Mouse (Mus musculus) hindbrain, embryonic 11.5 days (tissue): ENCODE measurements at regions not wholly inside any gene's neighbourhood (a gene's known extent, or its start where the extent isn't known, plus 50 kb on each side); places are given as distances from the start of the nearest gene placed in this dataset.
A peak's percentile ranks its signal among the peaks of the same experiment; 100 is the strongest.

Source experiments
- ATAC-seq: fragments of 200-750 bp; cut with Nextera tagmentation; 2 replicates; pipeline ENCODE4 v1.8.0; 2017; ENCODE audit warnings: mild to moderate bottlenecking, moderate TSS enrichment, moderate library complexity; ENCODE audit not compliant: low FRiP score
- DNase-seq: peaks from one replicate; pipeline ENCODE4 v3.0.0-alpha.2; 2015; ENCODE audit warnings: low spot score
- H3K27ac ChIP-seq: fragments of 300-500 bp; sonication (generic); 2 replicates; pipeline ENCODE4 v1.5.1; 2014; ENCODE audit warnings: mild to moderate bottlenecking, low read depth, low read length
- H3K27me3 ChIP-seq: fragments of 300-500 bp; sonication (generic); 2 replicates; pipeline ENCODE4 v1.6.1; 2014; ENCODE audit warnings: mild to moderate bottlenecking, low read length, moderate library complexity, mixed read lengths; ENCODE audit not compliant: control insufficient read depth, insufficient read depth
- H3K36me3 ChIP-seq: fragments of 300-500 bp; sonication (generic); 2 replicates; pipeline ENCODE4 v1.6.1; 2014; ENCODE audit warnings: mild to moderate bottlenecking, low read length, moderate library complexity, mixed read lengths; ENCODE audit not compliant: control insufficient read depth, insufficient read depth
- H3K4me1 ChIP-seq: fragments of 300-500 bp; sonication (generic); replicated peaks from 2 replicates; pipeline ENCODE4 v1.6.1; 2014; ENCODE audit warnings: low read length, mixed read lengths; ENCODE audit not compliant: control insufficient read depth, insufficient read depth
- H3K4me2 ChIP-seq: fragments of 300-500 bp; sonication (generic); replicated peaks from 2 replicates; pipeline ENCODE4 v1.6.1; 2014; ENCODE audit warnings: mild to moderate bottlenecking, low read depth, low read length
- H3K4me3 ChIP-seq: fragments of 300-500 bp; sonication (generic); 2 replicates; pipeline ENCODE4 v1.5.1; 2014; ENCODE audit warnings: low read depth, low read length
- H3K9ac ChIP-seq: fragments of 300-500 bp; sonication (generic); 2 replicates; pipeline ENCODE4 v1.6.1; 2014; ENCODE audit warnings: low read depth, low read length
- H3K9me3 ChIP-seq: fragments of 300-500 bp; sonication (generic); 2 replicates; pipeline ENCODE4 v1.6.1; 2016; ENCODE audit warnings: low read length; ENCODE audit not compliant: control insufficient read depth
- WGBS: fragments of 180-500 bp; shearing (Covaris S2); extraction: QIAGEN DNeasy Blood & Tissue Kit; methylation state at CpG from one replicate; pipeline ENCODE4 v1.1.7; 2014; 5-methylcytosine and 5-hydroxymethylcytosine counted together

DNA sequence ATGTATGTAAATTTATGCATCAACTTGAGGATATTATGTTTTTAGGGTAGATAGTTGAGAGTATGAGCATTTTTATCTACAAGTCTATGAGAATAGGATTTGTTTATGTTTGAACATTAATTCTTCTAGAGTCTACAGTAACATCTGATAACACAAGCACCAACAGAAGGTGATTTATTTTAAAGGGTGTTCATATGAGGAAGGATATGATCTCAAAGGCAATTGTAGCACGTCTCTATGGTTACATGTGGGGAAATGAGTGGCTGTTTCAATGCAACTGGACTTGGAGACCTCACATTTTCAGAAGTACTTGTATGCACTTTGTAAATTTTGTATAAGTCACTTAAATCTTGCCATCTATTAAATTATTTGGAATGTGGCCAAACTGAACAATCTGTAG, 318.7 kb upstream of the Etaa1 start:
- Histone ChIP-seq H3K27ac (no peak overlapping the region), H3K4me1 (no peaks in the 10 kb centered on the region), H3K9ac (no peak overlapping the region), H3K36me3 (no peaks in the 10 kb centered on the region), H3K4me3 (no peak overlapping the region), H3K27me3 (no peaks in the 10 kb centered on the region), H3K9me3 (no peaks in the 10 kb centered on the region), H3K4me2 (no peak overlapping the region)
- WGBS, result 85% methylated on average over 1 of the region's 1 CpGs
- no peak for DNase-seq
- no peak for ATAC-seq

DNA sequence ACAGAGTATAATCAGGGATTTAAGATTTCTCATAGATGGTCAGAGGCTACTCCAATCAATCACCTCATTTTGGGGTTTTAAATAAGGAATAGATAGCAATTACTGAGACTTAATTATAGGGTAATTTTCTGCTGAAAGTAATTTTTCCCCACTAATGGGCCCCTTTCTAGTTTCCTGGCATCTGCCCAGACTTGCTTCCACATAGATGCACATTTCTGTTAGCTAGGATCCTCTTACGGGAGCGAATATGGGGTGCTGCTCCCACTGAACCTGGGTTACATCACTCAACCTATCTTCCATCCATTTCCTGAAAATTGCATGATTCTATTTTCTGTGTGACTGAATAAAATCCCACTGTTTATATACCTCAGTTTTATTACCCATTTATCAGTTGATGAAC, 312.5 kb upstream of the Etaa1 start:
- Histone ChIP-seq H3K9me3 (no peaks in the 10 kb centered on the region), H3K27me3 (no peaks in the 10 kb centered on the region), H3K27ac (no peak overlapping the region), H3K4me1 (no peaks in the 10 kb centered on the region), H3K9ac (no peak overlapping the region), H3K4me3 (no peak overlapping the region), H3K4me2 (no peak overlapping the region), H3K36me3 (no peaks in the 10 kb centered on the region)
- ATAC-seq (no peak), DNase-seq (no peak)
- 87% methylated on average over 2 of the region's 2 CpGs for WGBS

DNA sequence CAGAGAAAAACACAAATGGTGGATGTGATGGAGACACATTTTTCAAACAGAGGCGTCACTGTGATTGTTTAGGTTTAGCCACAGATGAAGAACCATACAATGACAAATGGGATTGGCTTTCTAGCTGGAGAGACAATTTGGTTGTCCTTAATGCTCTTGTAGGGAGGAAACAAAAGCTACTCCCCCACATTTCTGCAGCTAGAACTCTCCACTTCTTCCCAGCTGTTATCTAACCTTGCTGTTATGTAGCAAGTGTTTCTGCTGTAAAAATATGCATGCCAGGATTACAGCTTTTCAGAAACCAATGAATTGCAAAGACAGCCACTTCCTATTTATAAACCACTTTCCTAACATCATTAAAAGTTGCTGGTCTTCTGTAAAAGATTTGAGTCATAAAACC, 309.2 kb upstream of the Etaa1 start:
- Histone ChIP-seq H3K9ac (no peak overlapping the region), H3K36me3 (no peaks in the 10 kb centered on the region), H3K27ac (no peak overlapping the region), H3K9me3 (no peaks in the 10 kb centered on the region), H3K4me3 (no peak overlapping the region), H3K27me3 (no peaks in the 10 kb centered on the region), H3K4me2 (no peak overlapping the region), H3K4me1 (no peaks in the 10 kb centered on the region)
- ATAC-seq (no peak), DNase-seq (no peak)
- 65% methylated on average over 1 of the region's 1 CpGs for WGBS

DNA sequence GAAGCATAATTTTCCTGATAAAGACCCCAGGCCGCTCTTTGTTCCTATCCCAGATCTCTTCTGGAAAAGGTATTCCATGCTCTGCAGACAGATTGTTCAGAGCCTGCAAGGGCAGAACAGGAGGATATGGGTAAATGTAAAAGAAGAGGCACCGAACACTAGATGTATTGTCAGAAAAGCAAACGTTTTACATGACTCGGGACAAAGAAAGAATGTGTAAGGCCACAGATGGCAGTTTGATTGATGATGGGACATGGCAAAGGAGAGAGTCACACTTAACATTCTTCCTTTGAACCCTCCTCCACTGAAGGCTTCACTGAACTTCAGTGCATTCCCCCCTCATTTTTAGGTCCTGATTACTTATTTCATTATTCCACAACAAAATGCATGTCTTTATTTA, 295.6 kb upstream of the Etaa1 start:
- ATAC-seq (peak; percentile 60; the same call in 1 of the 2 replicates), DNase-seq (peak; percentile 48)
- H3K9ac ChIP-seq, result no peak overlapping the region
- no peak overlapping the region for H3K4me2 ChIP-seq
- no peaks in the 10 kb centered on the region for H3K36me3 ChIP-seq
- H3K27me3 ChIP-seq, result no peaks in the 10 kb centered on the region
- no peaks in the 10 kb centered on the region for H3K4me1 ChIP-seq
- no peak overlapping the region for H3K27ac ChIP-seq
- H3K9me3 ChIP-seq, result no peaks in the 10 kb centered on the region
- 17% methylated on average over 4 of the region's 4 CpGs for WGBS
- H3K4me3 ChIP-seq, result no peak overlapping the region

DNA sequence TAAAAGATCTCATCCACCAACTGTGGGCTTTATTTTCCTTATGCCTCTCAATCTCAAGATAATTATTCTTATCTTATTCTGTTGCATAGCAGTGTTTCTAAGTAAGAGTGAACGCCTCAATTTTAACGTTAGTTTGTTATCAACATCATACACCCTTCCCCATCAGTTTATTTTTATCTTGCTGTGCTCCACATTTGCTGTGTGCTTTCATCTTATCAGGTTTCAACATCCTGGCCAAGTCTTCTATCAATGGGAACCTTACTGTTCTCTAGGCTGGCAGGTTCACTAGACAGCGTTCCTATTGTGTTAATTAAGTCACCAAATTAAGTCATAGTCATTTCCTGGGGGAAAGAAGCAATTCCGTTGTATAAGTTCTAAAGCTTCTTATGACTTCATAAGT, 263.1 kb upstream of the Etaa1 start:
- 84% methylated on average over 4 of the region's 4 CpGs for WGBS
- ATAC-seq (no peak), DNase-seq (no peak)

DNA sequence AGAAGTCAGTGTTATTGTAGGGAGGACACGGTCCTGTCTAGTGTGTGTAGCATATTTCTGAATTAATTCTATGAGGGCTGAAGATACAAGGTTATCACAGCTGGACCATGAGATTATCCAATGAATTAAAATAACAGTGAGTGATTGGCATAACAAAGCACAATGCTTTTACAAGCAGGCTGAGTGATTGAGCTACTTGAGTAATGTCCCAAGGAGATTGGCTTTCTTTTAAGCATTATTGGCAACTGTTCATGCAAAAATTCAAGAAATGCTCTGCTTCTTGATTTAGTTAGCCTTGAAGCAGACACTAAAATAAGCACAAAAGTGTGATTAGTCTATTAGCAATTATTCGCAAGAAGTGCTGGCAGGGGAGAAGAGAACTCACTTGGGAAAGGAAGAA, 219.4 kb upstream of the Etaa1 start:
- DNase-seq (no peak), ATAC-seq (no peak)
- no peaks in the 10 kb centered on the region for H3K36me3 ChIP-seq
- no peaks in the 10 kb centered on the region for H3K27me3 ChIP-seq
- H3K9ac ChIP-seq, result no peak overlapping the region
- H3K4me3 ChIP-seq, result no peak overlapping the region
- 61% methylated on average over 2 of the region's 2 CpGs for WGBS
- no peaks in the 10 kb centered on the region for H3K9me3 ChIP-seq
- H3K4me1 ChIP-seq, result no peaks in the 10 kb centered on the region
- H3K4me2 ChIP-seq, result no peak overlapping the region
- H3K27ac ChIP-seq, result no peak overlapping the region

More for the DNA sequence above, 263.1 kb upstream of the Etaa1 start:
- Histone ChIP-seq H3K4me1 (no peaks in the 10 kb centered on the region), H3K36me3 (no peaks in the 10 kb centered on the region), H3K9me3 (no peaks in the 10 kb centered on the region), H3K4me3 (no peak overlapping the region), H3K4me2 (no peak overlapping the region), H3K27me3 (no peaks in the 10 kb centered on the region), H3K9ac (no peak overlapping the region), H3K27ac (no peak overlapping the region)

DNA sequence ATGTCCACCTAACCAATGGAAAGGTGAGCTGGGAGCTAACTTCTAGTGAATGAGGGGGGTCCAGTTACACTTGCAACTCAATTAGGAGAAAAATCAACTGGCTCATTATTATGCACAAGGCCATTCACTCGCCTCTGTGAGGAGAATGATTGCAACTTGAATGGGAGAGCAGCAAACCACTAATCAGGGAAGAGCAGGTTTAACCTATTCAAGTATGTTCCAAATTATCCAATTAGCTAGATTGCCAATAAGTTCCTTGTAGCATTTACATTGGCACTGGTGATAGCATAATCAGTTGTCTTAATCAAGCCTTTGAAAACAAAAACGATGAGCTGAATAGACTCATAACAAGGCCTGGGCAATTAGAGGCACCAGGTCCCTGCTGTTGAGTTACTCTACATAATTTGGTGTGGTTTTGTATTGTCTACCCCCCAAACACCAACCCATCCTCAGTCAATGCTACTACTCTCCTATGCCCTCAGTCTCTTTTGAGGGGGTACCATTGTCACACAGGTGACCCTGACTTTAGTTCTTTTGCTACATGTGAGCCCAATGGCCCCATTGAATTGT, 217.6 kb upstream of the Etaa1 start:
- Histone ChIP-seq H3K4me1 (no peaks in the 10 kb centered on the region), H3K9me3 (no peaks in the 10 kb centered on the region), H3K9ac (no peak overlapping the region), H3K36me3 (no peaks in the 10 kb centered on the region), H3K27ac (no peak overlapping the region), H3K27me3 (no peaks in the 10 kb centered on the region), H3K4me3 (no peak overlapping the region), H3K4me2 (no peak overlapping the region)
- ATAC-seq (no peak), DNase-seq (no peak)
- WGBS, result 65% methylated on average over 2 of the region's 2 CpGs

DNA sequence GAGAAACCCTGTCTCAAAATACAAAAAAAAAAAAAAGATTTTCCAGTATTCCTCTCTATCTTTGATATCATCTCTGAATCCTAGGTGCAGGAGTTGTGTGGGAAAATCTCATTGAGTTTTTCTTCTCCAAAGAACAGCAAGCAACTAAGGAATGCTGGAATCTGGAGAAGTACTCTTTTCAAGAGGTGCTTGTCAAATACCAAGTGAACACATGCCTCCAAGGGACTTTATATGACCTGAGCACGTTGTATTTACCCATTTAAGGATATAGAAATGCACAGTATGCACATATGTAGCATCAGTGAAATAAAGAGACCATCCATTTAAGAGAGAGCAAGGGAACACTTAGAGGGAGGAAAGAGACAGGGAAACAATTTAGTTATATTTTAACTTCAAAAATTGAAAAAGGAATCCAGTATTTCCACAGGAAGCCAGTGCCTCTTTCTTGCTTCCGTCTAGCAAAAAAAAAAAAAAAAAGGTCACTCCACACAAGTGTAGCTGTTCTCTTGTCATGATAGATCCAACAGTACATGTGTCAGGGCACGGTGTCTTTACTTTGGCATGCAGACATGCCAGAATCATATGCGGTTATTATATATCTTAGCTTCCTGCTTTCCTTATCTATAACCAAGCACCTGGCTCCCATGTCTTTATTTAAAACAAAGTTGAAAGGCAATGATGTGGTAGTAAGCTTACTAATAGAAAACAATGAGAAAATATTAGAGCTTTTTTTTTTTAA, 212.1 kb upstream of the Etaa1 start:
- 94% methylated on average over 4 of the region's 4 CpGs for WGBS
- no peaks in the 10 kb centered on the region for H3K36me3 ChIP-seq
- no peaks in the 10 kb centered on the region for H3K9me3 ChIP-seq
- DNase-seq (no peak), ATAC-seq (no peak)
- no peak overlapping the region for H3K4me2 ChIP-seq
- H3K27me3 ChIP-seq, result no peaks in the 10 kb centered on the region
- no peaks in the 10 kb centered on the region for H3K4me1 ChIP-seq
- H3K9ac ChIP-seq, result no peak overlapping the region
- H3K4me3 ChIP-seq, result no peak overlapping the region
- no peak overlapping the region for H3K27ac ChIP-seq

DNA sequence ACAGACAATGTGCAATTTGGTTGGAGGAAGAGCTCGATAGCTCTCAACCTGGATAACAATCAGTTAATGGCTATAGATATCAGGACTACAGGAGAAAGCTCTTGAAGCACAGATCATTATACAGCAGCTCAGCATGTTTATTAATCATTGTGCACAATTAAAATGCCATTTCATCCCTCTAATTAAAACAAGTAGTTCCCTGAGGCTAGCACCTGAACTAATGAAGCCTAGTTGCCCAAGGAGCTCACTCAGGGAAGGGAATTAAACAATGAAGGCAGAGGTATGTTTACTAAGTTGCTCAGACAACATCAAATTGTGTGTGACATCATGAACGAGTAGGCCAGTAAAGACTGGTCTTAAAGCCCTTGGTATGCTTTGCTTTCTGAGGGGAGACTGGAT, 210.3 kb upstream of the Etaa1 start:
- H3K36me3 ChIP-seq, result no peaks in the 10 kb centered on the region
- 79% methylated on average over 2 of the region's 2 CpGs for WGBS
- H3K27me3 ChIP-seq, result no peaks in the 10 kb centered on the region
- H3K27ac ChIP-seq, result no peak overlapping the region
- H3K4me2 ChIP-seq, result no peak overlapping the region
- no peak overlapping the region for H3K9ac ChIP-seq
- ATAC-seq (no peak), DNase-seq (no peak)
- H3K4me1 ChIP-seq, result no peaks in the 10 kb centered on the region
- H3K9me3 ChIP-seq, result no peaks in the 10 kb centered on the region
- H3K4me3 ChIP-seq, result no peak overlapping the region
